Mouse (Mus musculus): ENCODE data around the gene AI413582. TPM values are rescaled to one million over a fixed set of nuclear protein-coding genes. Genes with fewer than 3 reads are reported as not detected.

AI413582 gene
- total RNA-seq, 2 experiments from 2014 or later: 65.6 to 65.9 TPM

- peak; percentile 81 to 83 for DNase-seq (ENCODE audit: low spot score in 2 of 2)
Measured at GRCm38 (mm10) chr17:27556315-27557011, 9.1 kb downstream of the AI413582 start, which contains the start of gene Hmga1. Gene Hmga1, plus strand, starts transcription at chr17:27556497.

- DNase-seq (ENCODE audit: low spot score in 2 of 2): no peak
Measured at GRCm38 (mm10) chr17:27555512-27556172, 9.9 kb downstream of the AI413582 start.

- no peak for DNase-seq (ENCODE audit: low spot score in 2 of 2)
Measured at GRCm38 (mm10) chr17:27555075-27555511, 10.5 kb downstream of the AI413582 start.

- DNase-seq (ENCODE audit: low spot score in 2 of 2): no peak
Measured at GRCm38 (mm10) chr17:27554062-27554960, 11.2 kb downstream of the AI413582 start.

- no peak for DNase-seq (ENCODE audit: low spot score in 2 of 2)
Measured at GRCm38 (mm10) chr17:27552215-27553201, 13.0 kb downstream of the AI413582 start.

GRCm38 (mm10) chr17:27551393-27551940 is 14.1 kb downstream of the AI413582 start:
- DNase-seq (ENCODE audit: low spot score in 2 of 2): no peak

- no peak for DNase-seq (ENCODE audit: low spot score in 2 of 2)
Measured at GRCm38 (mm10) chr17:27549234-27549633, 16.3 kb downstream of the AI413582 start.

- DNase-seq (ENCODE audit: low spot score in 2 of 2): no peak
Measured at GRCm38 (mm10) chr17:27547253-27547868, 18.2 kb downstream of the AI413582 start.

GRCm38 (mm10) chr17:27546574-27547085 is 18.9 kb downstream of the AI413582 start:
- no peak for DNase-seq (ENCODE audit: low spot score in 2 of 2)

- DNase-seq (ENCODE audit: low spot score in 2 of 2): no peak
Measured at GRCm38 (mm10) chr17:27545991-27546390, 19.6 kb downstream of the AI413582 start.

GRCm38 (mm10) chr17:27544551-27544950 is 21.0 kb downstream of the AI413582 start:
- no peak for DNase-seq (ENCODE audit: low spot score in 2 of 2)

GRCm38 (mm10) chr17:27541984-27542383 is 23.6 kb downstream of the AI413582 start:
- no peak for DNase-seq (ENCODE audit: low spot score in 2 of 2)

GRCm38 (mm10) chr17:27541261-27541660 is 24.3 kb downstream of the AI413582 start:
- no peak for DNase-seq (ENCODE audit: low spot score in 2 of 2)

GRCm38 (mm10) chr17:27534718-27535117 is 30.8 kb downstream of the AI413582 start:
- peak; percentile 91 for DNase-seq (ENCODE audit: low spot score in 2 of 2)

- DNase-seq (ENCODE audit: low spot score in 2 of 2): no peak
Measured at GRCm38 (mm10) chr17:27533354-27533753, 32.2 kb downstream of the AI413582 start.

GRCm38 (mm10) chr17:27532095-27532494 is 33.5 kb downstream of the AI413582 start:
- no peak for DNase-seq (ENCODE audit: low spot score in 2 of 2)

- no peak for DNase-seq (ENCODE audit: low spot score in 2 of 2)
Measured at GRCm38 (mm10) chr17:27528767-27529166, 36.8 kb downstream of the AI413582 start.

- no peak for DNase-seq (ENCODE audit: low spot score in 2 of 2)
Measured at GRCm38 (mm10) chr17:27528030-27528429, 37.5 kb downstream of the AI413582 start.

- no peak for DNase-seq (ENCODE audit: low spot score in 2 of 2)
Measured at GRCm38 (mm10) chr17:27527188-27527587, 38.4 kb downstream of the AI413582 start.
